Mouse (Mus musculus): ENCODE measurements around the gene Pdpr. TPM values are rescaled to one million over a fixed set of nuclear protein-coding genes. Genes with fewer than 3 reads are reported as not detected.

Gene Pdpr
- total and polyA plus RNA-seq, 3 experiments = 8.3 to 11.6 (median 8.3) TPM

GRCm38 (mm10) chr8:111056158-111056663, 38.2 kb upstream of the Pdpr start, which contains the start of gene Exosc6 (continued):
- peak; percentile 92 for TF ChIP-seq HCFC1 (IDR thresholded peaks at IDR 0.05; ENCODE audit: low read depth, low read length)
- TF ChIP-seq USF1 (IDR thresholded peaks at IDR 0.05; ENCODE audit: low read depth, low read length) = no peak
- no peak for TF ChIP-seq RAD21 (IDR thresholded peaks at IDR 0.05; ENCODE audit: low read depth, low read length)
- TF ChIP-seq MEF2A (IDR thresholded peaks at IDR 0.05; ENCODE audit: borderline replicate concordance, low read depth, low read length) = peak; percentile 55
- TF ChIP-seq BHLHE40 (IDR thresholded peaks at IDR 0.05; ENCODE audit: low read depth, low read length) = no peak
- TF ChIP-seq IRF4 (IDR thresholded peaks at IDR 0.05; ENCODE audit: low read depth, low read length) = peak; percentile 54
- peak; percentile 84 for TF ChIP-seq ZMIZ1 (IDR thresholded peaks at IDR 0.05; ENCODE audit: low read depth, low read length)
- no peak for TF ChIP-seq ZNF384 (IDR thresholded peaks at IDR 0.05; ENCODE audit: low read depth, low read length)
- TF ChIP-seq NRF1 (IDR thresholded peaks at IDR 0.05; ENCODE audit: low read depth, low read length) = peak; percentile 85
- peak; percentile 78 for TF ChIP-seq TCF12 (IDR thresholded peaks at IDR 0.05; ENCODE audit: low read depth, low read length)
- peak; percentile 80 for TF ChIP-seq NELFE (IDR thresholded peaks at IDR 0.05; ENCODE audit: low read depth, low read length)

DNA sequence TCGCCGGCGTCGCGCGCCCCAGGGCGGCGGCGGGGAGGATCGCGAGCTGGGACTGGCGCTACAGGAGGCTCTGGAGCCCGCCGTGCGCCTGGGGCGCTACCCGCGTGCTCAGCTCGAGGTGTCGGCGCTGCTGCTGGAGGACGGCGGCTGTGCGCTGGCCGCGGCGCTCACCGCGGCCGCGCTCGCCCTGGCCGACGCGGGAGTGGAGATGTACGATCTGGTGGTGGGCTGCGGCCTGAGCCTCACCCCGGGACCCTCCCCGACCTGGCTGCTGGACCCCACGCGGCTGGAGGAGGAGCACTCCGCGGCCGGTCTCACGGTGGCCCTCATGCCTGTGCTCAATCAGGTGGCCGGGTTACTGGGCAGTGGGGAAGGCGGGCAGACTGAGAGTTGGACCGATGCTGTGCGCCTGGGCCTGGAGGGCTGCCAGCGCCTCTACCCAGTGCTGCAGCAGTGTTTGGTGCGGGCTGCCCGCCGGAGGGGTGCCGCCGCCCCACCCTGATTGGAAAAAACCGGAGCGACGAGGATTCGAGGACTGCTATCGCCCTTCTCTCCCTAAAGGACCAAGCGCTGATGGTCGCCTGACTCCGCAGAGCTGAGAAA, 37.6 kb upstream of the Pdpr start:
- Histone ChIP-seq H3K4me3 (replicated peaks in 1 of 3; ENCODE audit: low read depth in 2 of 3, low read length in 2 of 3, poor library complexity in 1 of 3) (peak overlapping the region; percentile 77 to 94 (median 79)), H3K9ac (ENCODE audit: insufficient read depth, low read depth) (peak overlapping the region; percentile 53), H3K4me2 (ENCODE audit: insufficient read depth, low read depth, poor library complexity, severe bottlenecking) (peak overlapping the region; percentile 82), H3K9me3 (replicated peaks; ENCODE audit: low read length) (no peaks in the 10 kb centered on the region), H3K36me3 (replicated peaks in 1 of 2; ENCODE audit: control insufficient read depth in 1 of 2, insufficient read depth in 1 of 2, low read length in 1 of 2) (peaks cover 47 to 60% of the 10 kb centered on the region in 2 experiments), H3K4me1 (ENCODE audit: control insufficient read depth in 1 of 2, insufficient read depth in 2 of 2) (peaks cover 5 to 25% of the 10 kb centered on the region in 2 experiments), H3K79me2 (replicated peaks; ENCODE audit: control insufficient read depth, extremely low read depth, insufficient read depth, poor library complexity, severe bottlenecking) (peaks cover 15% of the 10 kb centered on the region; the same call in 1 of the 2 replicates), H3K27me3 (replicated peaks) (peaks cover 10% of the 10 kb centered on the region), H3K27ac (ENCODE audit: insufficient read depth, low read depth) (peak overlapping the region; percentile 69; the same call in 1 of the 2 replicates)
- dilution Hi-C loops (cut with MboI; ENCODE audit: extremely low pct_ligation_motif_present, extremely low pct_unique_long_range_greater_than_20kb, low sequenced_read_pairs) (no loop called here), in situ Hi-C loops (cut with MboI; ENCODE audit: low pct_ligation_motif_present, low pct_unique_long_range_greater_than_20kb, low sequenced_read_pairs) (no loop called here)
- TF ChIP-seq MAFK (IDR thresholded peaks at IDR 0.05; ENCODE audit: insufficient replicate concordance, low read length) (no peak), NRF1 (IDR thresholded peaks at IDR 0.05; ENCODE audit: low read depth, low read length) (no peak), MXI1 (IDR thresholded peaks at IDR 0.05; ENCODE audit: low read depth, low read length) (0 out of 2 replicates have a peak, but pooled peaks have one; percentile 16), ELF1 (IDR thresholded peaks at IDR 0.05; ENCODE audit: low read depth, low read length) (no peak), UBTF (IDR thresholded peaks at IDR 0.05; ENCODE audit: low read depth, low read length) (peak; percentile 2; the same call in 1 of the 2 replicates)
- no peak for DNase-seq (ENCODE audit: extremely low read depth)
